Mouse (Mus musculus): ENCODE data around the gene Pard3. TPM values are rescaled to one million over a fixed set of nuclear protein-coding genes. Genes with fewer than 3 reads are reported as not detected.

The Pard3 gene
- total and polyA plus RNA-seq, 2 experiments from 2014 or later, result 11.9 to 29.7 TPM

DNA sequence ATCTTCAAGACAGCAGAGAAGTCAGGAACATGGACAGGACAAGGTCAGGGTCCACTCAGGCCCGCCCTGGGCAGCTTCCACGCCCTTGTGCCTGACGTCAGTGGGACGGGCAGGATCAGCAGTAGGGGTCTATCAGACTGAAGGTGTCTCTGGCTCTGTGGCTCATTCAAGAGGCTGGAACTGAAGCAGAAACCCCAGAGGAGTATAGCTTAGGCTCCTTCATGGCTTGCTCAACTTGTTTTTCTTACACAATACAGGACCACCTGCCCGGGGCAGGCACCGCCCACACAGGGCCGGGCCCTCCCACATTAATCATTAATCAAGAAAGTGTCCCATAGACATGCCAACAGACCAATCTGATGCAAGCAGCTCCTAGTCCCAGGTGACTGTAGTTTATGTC is 12.8 kb downstream of the Pard3 start:
- Histone ChIP-seq H3K36me3 (ENCODE audit: insufficient read depth, low read length) (no peaks in the 10 kb centered on the region), H3K27ac (ENCODE audit: low read depth, low read length) (no peak overlapping the region), H3K9ac (replicated peaks; ENCODE audit: low read length, poor library complexity, severe bottlenecking) (no peak overlapping the region), H3K4me1 (ENCODE audit: insufficient read depth, low read length) (0 out of 2 replicates have a peak, but pooled peaks cover 3% of the 10 kb centered on the region), H3K9me3 (ENCODE audit: low read length) (no peaks in the 10 kb centered on the region), H3K4me3 (ENCODE audit: low read depth, low read length) (no peak overlapping the region), H3K4me2 (ENCODE audit: low read depth, low read length, poor library complexity, severe bottlenecking) (no peak overlapping the region), H3K27me3 (ENCODE audit: insufficient read depth, low read length) (no peaks in the 10 kb centered on the region)
- DNase-seq (ENCODE audit: low spot score) (no peak), ATAC-seq (ENCODE audit: low FRiP score) (no peak)
- TF ChIP-seq CTCF (IDR thresholded peaks at IDR 0.05), result no peak
- WGBS, result 88% methylated on average over 7 of the region's 7 CpGs

DNA sequence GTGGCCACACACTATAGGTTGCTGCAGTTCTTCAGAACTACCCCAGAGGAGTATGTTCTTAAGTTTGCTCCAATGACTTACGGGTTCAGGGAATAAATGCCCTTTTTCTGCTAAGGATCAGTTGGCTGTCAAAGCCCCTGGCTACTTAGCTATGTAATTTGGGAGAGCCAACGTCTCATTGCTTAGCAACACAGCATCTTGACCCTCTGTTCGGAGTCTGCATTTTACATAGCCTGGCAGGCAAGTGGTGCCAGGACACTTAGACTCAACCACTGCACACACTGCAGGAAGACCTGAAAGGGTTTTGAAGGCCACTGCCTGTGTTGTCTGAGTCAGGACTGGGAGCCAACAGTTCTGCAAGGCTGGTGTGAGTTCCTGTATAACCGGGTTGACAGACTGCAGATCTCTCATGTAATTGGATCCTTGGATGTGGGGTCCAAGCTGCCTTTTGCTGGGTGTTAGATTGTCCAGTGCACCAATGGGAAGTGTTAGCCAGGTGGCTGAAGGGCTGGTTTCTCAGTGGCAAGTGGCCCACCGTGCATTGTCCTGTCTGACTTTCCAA is 15.6 kb downstream of the Pard3 start:
- no peaks in the 10 kb centered on the region for H3K27me3 ChIP-seq (ENCODE audit: insufficient read depth, low read length)
- H3K27ac ChIP-seq (ENCODE audit: low read depth, low read length), result no peak overlapping the region
- DNase-seq (ENCODE audit: low spot score) (no peak), ATAC-seq (ENCODE audit: low FRiP score) (no peak)
- H3K4me3 ChIP-seq (ENCODE audit: low read depth, low read length), result no peak overlapping the region
- H3K9me3 ChIP-seq (ENCODE audit: low read length), result no peaks in the 10 kb centered on the region
- H3K4me2 ChIP-seq (ENCODE audit: low read depth, low read length, poor library complexity, severe bottlenecking), result no peak overlapping the region
- WGBS, result 51% methylated on average over 5 of the region's 5 CpGs
- H3K4me1 ChIP-seq (ENCODE audit: insufficient read depth, low read length), result 0 out of 2 replicates have a peak, but pooled peaks cover 3% of the 10 kb centered on the region
- H3K36me3 ChIP-seq (ENCODE audit: insufficient read depth, low read length), result no peaks in the 10 kb centered on the region
- H3K9ac ChIP-seq (replicated peaks; ENCODE audit: low read length, poor library complexity, severe bottlenecking), result no peak overlapping the region
- no peak for TF ChIP-seq CTCF (IDR thresholded peaks at IDR 0.05)

DNA sequence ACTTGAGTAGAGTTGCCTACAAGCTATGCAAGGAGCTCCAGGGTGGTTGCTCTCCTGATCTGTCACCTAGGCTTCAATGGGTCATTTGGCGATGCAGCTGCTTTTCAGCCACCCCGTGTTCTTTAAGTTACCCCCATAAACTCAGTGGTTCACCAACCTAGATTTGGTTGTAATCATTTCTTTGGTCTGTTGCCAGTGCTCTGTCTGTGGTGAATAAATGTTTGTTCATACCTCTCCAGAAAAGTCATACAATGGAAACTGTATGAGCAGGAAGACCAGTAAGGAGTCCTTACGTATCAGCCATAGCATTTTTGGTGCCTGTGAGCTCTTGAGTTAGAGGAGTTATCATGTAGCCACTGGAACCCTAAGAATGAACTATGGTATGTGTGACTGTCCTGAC is 17.6 kb downstream of the Pard3 start:
- Histone ChIP-seq H3K27me3 (ENCODE audit: insufficient read depth, low read length) (no peaks in the 10 kb centered on the region), H3K9me3 (ENCODE audit: low read length) (no peaks in the 10 kb centered on the region), H3K9ac (replicated peaks; ENCODE audit: low read length, poor library complexity, severe bottlenecking) (no peak overlapping the region), H3K4me3 (ENCODE audit: low read depth, low read length) (no peak overlapping the region), H3K27ac (ENCODE audit: low read depth, low read length) (no peak overlapping the region), H3K36me3 (ENCODE audit: insufficient read depth, low read length) (no peaks in the 10 kb centered on the region), H3K4me1 (ENCODE audit: insufficient read depth, low read length) (0 out of 2 replicates have a peak, but pooled peaks cover 3% of the 10 kb centered on the region), H3K4me2 (ENCODE audit: low read depth, low read length, poor library complexity, severe bottlenecking) (no peak overlapping the region)
- 93% methylated on average over 3 of the region's 3 CpGs for WGBS
- DNase-seq (ENCODE audit: low spot score), result no peak
- ATAC-seq (ENCODE audit: low FRiP score), result no peak
- TF ChIP-seq CTCF (IDR thresholded peaks at IDR 0.05), result no peak

DNA sequence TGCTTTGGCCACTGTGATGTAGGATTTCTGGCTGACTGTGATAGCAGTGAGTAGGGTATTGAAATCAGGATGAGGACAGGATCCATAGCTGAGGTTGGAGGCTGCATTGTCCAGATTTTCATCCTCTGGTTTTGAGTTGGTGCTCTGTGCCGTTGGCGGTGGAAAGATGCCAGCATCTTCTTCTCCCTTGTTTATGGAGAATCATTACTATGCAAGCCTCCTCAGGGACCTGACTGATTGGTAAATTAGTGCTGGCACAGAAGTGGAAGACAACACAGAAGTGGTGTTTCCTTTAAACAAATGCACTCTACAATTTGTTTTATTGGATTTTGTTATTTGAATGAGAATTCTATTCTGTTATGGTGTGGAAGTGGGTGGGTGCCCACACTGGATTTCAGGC is 18.8 kb downstream of the Pard3 start:
- WGBS, result 47% methylated on average over 2 of the region's 2 CpGs
- ATAC-seq (ENCODE audit: low FRiP score) (no peak), DNase-seq (ENCODE audit: low spot score) (no peak)
- Histone ChIP-seq H3K36me3 (ENCODE audit: insufficient read depth, low read length) (no peaks in the 10 kb centered on the region), H3K9me3 (ENCODE audit: low read length) (no peaks in the 10 kb centered on the region), H3K27ac (ENCODE audit: low read depth, low read length) (no peak overlapping the region), H3K9ac (replicated peaks; ENCODE audit: low read length, poor library complexity, severe bottlenecking) (no peak overlapping the region), H3K4me2 (ENCODE audit: low read depth, low read length, poor library complexity, severe bottlenecking) (no peak overlapping the region), H3K4me3 (ENCODE audit: low read depth, low read length) (no peak overlapping the region), H3K4me1 (ENCODE audit: insufficient read depth, low read length) (0 out of 2 replicates have a peak, but pooled peaks cover 3% of the 10 kb centered on the region), H3K27me3 (ENCODE audit: insufficient read depth, low read length) (no peaks in the 10 kb centered on the region)
- TF ChIP-seq CTCF (IDR thresholded peaks at IDR 0.05), result no peak

DNA sequence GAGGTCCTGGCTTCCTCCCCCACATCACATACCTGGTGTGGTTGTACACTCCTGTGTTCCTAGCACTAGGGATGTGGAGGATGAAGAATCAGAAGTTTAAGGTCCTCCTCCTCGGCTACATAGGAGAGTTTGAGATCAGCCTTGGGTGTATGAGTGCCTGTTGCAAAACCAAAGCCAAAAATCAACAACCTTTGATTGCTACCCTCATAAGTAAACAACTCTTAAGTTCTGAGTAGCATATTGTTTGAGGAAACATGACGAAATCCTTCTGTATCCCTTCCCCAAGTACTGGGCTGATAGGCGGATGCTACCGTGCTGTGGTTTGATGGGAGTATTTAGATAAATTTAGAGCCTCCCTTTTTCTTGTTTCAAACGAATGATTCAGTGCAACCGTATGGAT is 20.9 kb downstream of the Pard3 start:
- H3K9me3 ChIP-seq (ENCODE audit: low read length), result no peaks in the 10 kb centered on the region
- H3K4me3 ChIP-seq (ENCODE audit: low read depth, low read length), result no peak overlapping the region
- DNase-seq (ENCODE audit: low spot score) (no peak), ATAC-seq (ENCODE audit: low FRiP score) (no peak)
- 92% methylated on average over 6 of the region's 6 CpGs for WGBS
- H3K36me3 ChIP-seq (ENCODE audit: insufficient read depth, low read length), result no peaks in the 10 kb centered on the region
- no peak overlapping the region for H3K9ac ChIP-seq (replicated peaks; ENCODE audit: low read length, poor library complexity, severe bottlenecking)
- H3K4me2 ChIP-seq (ENCODE audit: low read depth, low read length, poor library complexity, severe bottlenecking), result no peak overlapping the region
- no peak overlapping the region for H3K27ac ChIP-seq (ENCODE audit: low read depth, low read length)
- H3K27me3 ChIP-seq (ENCODE audit: insufficient read depth, low read length), result no peaks in the 10 kb centered on the region
- peaks cover 6% of the 10 kb centered on the region; the same call in 1 of the 2 replicates for H3K4me1 ChIP-seq (ENCODE audit: insufficient read depth, low read length)
- TF ChIP-seq CTCF (IDR thresholded peaks at IDR 0.05), result no peak

DNA sequence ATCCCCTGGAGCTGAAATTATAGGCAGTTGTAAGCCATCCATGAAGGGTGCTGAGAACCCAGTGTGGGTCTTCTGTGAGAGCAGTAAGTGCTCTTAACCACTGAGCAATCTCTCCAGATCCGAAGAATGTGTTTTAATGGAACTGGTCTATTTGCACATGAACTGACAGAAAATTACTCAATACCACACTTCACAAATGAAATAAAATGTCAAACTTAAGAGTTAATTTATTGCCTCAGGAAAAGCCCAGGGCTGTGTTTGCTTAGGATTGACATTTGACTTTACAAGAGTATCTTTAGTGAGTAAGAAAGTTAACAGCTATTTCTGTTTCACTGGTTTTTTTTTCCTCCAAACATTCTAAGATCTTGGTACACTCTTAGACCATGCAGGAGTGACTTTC is 23.7 kb downstream of the Pard3 start:
- no peak overlapping the region for H3K4me2 ChIP-seq (ENCODE audit: low read depth, low read length, poor library complexity, severe bottlenecking)
- no peak overlapping the region for H3K9ac ChIP-seq (replicated peaks; ENCODE audit: low read length, poor library complexity, severe bottlenecking)
- H3K36me3 ChIP-seq (ENCODE audit: insufficient read depth, low read length), result no peaks in the 10 kb centered on the region
- no peak for ATAC-seq (ENCODE audit: low FRiP score)
- no peaks in the 10 kb centered on the region for H3K9me3 ChIP-seq (ENCODE audit: low read length)
- DNase-seq (ENCODE audit: low spot score), result no peak
- no peak overlapping the region for H3K27ac ChIP-seq (ENCODE audit: low read depth, low read length)
- H3K27me3 ChIP-seq (ENCODE audit: insufficient read depth, low read length), result no peaks in the 10 kb centered on the region
- no peak overlapping the region for H3K4me3 ChIP-seq (ENCODE audit: low read depth, low read length)
- WGBS, result 70% methylated on average over 1 of the region's 1 CpGs
- TF ChIP-seq CTCF (IDR thresholded peaks at IDR 0.05), result no peak
- H3K4me1 ChIP-seq (ENCODE audit: insufficient read depth, low read length), result peaks cover 5% of the 10 kb centered on the region; the same call in 1 of the 2 replicates

All from midbrain, postnatal 0 days (tissue).